Mouse (Mus musculus) left cerebral cortex, adult 18-20 months (tissue): ENCODE data around the gene Myrfl. TPM values are rescaled to one million over a fixed set of nuclear protein-coding genes. Genes with fewer than 3 reads are reported as not detected.

Experiments used
- DNase-seq, 2 experiments: peaks; one replicate each; pipeline ENCODE4 v3.0.0; 2021 to 2022; ENCODE audit warnings: low spot score in 2 of 2, mixed read lengths in 1 of 2
- total RNA-seq, 2 experiments: library from RNA; stranded (reverse); gene quantifications; 2 replicates each; pipeline ENCODE4 v1.2.3; 2021

Gene Myrfl
- total RNA-seq, 2 experiments from 2014 or later = 0.14 TPM

- DNase-seq = no peak
Measured at GRCm38 (mm10) chr10:116761476-116762068, 135.1 kb downstream of the Myrfl start.

- no peak for DNase-seq
Measured at GRCm38 (mm10) chr10:116760561-116760960, 136.2 kb downstream of the Myrfl start.

- DNase-seq = no peak
Measured at GRCm38 (mm10) chr10:116759816-116760215, 136.9 kb downstream of the Myrfl start.

- DNase-seq = no peak
Measured at GRCm38 (mm10) chr10:116755881-116756581, 140.7 kb downstream of the Myrfl start.

GRCm38 (mm10) chr10:116754940-116755339 lies 141.8 kb downstream of the Myrfl start:
- no peak for DNase-seq

GRCm38 (mm10) chr10:116750895-116751294 lies 145.8 kb downstream of the Myrfl start:
- no peak for DNase-seq

- no peak for DNase-seq
Measured at GRCm38 (mm10) chr10:116750062-116750461, 146.7 kb downstream of the Myrfl start.

GRCm38 (mm10) chr10:116748681-116749080 lies 148.0 kb downstream of the Myrfl start:
- DNase-seq = no peak

GRCm38 (mm10) chr10:116746281-116747011 lies 150.3 kb downstream of the Myrfl start:
- DNase-seq = no peak

- DNase-seq = no peak
Measured at GRCm38 (mm10) chr10:116742696-116743095, 154.0 kb downstream of the Myrfl start.

- no peak for DNase-seq
Measured at GRCm38 (mm10) chr10:116742189-116742588, 154.5 kb downstream of the Myrfl start.

GRCm38 (mm10) chr10:116741343-116741742 lies 155.4 kb downstream of the Myrfl start:
- DNase-seq = no peak

GRCm38 (mm10) chr10:116740073-116740472 lies 156.6 kb downstream of the Myrfl start:
- peak; percentile 53 for DNase-seq

GRCm38 (mm10) chr10:116738533-116738932 lies 158.2 kb downstream of the Myrfl start:
- no peak for DNase-seq

- peak; percentile 12 to 31 for DNase-seq
Measured at GRCm38 (mm10) chr10:116735607-116736006, 161.1 kb downstream of the Myrfl start.

GRCm38 (mm10) chr10:116733651-116734050 lies 163.1 kb downstream of the Myrfl start:
- peak in 1 of 2 experiments; percentile 15 for DNase-seq

GRCm38 (mm10) chr10:116730033-116730652 lies 166.6 kb downstream of the Myrfl start:
- no peak for DNase-seq

GRCm38 (mm10) chr10:116728860-116729259 lies 167.9 kb downstream of the Myrfl start:
- no peak for DNase-seq

- DNase-seq = no peak
Measured at GRCm38 (mm10) chr10:116727702-116728298, 168.9 kb downstream of the Myrfl start.
